Mouse (Mus musculus) stomach, postnatal 0 days (tissue): ENCODE measurements around the gene Lamp1.

ENCODE experiments used
- CTCF ChIP-seq: IDR thresholded peaks from 2 replicates; pipeline ENCODE4 v1.5.1; 2016; ENCODE audit warnings: antibody characterized with exemption, low read depth, mild to moderate bottlenecking, moderate library complexity
- EP300 ChIP-seq: optimal IDR thresholded peaks from 2 replicates; pipeline ENCODE3; 2016; ENCODE audit warnings: antibody characterized with exemption

GRCm38 (mm10) chr8:13213479-13214268 lies 54.7 kb downstream of the Lamp1 start:
- TF ChIP-seq CTCF (peak; percentile 93), EP300 (no peak)
